In the genomic region with DNA sequence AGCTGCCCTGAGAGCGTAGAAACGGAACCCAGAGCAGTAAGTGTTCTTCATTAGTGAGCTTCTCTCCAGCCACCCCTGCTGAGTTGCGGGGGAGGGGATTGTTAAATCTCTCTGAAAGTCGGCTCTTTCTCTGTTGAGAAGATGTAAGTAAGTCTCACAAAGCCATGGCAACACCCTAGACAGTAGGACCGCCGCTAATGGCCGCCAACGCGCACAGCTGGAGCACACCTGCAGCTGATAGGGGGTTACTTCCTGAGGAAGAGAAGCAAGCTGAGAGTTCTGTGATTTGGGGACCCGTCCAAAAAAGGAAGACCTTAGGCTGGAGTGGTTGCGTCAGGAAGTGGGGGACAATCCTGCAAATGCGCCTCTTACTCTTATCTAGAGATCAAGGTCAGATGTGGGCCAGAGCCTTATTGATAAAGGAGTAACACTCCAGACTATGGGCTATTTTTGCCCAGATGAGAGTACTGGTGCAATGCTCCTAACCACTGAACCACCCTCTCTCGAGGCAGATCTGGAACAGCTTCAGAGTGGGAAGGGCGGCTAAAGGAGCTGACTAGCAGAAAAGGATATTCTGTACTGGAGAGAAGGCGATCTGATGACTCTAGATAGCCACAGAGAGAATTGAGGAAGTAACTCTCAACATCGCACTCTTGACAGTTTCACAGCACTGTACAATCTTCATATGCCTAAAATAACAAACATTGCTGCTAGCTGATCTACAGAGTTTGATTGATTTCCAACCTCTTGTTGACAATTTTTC, we compare ENCODE assay signal across 8 mouse cellular contexts. TPM values are rescaled to one million over a fixed set of nuclear protein-coding genes. Genes with fewer than 3 reads are reported as not detected.
DNase-seq lines count a peak whose midpoint lies in the region; ATAC-seq and TF ChIP-seq lines count a peak whose summit lies in the region.

No protein-coding gene starts in this region.

- peak overlapping the region; percentile 60 for H3K4me3 ChIP-seq in heart, postnatal 0 days (ENCODE audit: low read depth, low read length)
- peak overlapping the region; percentile 75 for H3K4me3 ChIP-seq in liver, embryonic 15.5 days (replicated peaks)
- H3K4me3 ChIP-seq in small intestine, adult 2 months (ENCODE audit: low read depth, low read length): peak overlapping the region; percentile 4; the same call in 1 of the 2 replicates

- H3K9ac ChIP-seq in heart, postnatal 0 days (replicated peaks; ENCODE audit: low read depth, low read length): no peak overlapping the region
- H3K9ac ChIP-seq in liver, embryonic 15.5 days: peak overlapping the region; percentile 49

- no peak for TF ChIP-seq POLR2A in small intestine, adult 2 months (IDR thresholded peaks at IDR 0.05; ENCODE audit: low read depth, low read length)

- peak overlapping the region; percentile 82 for H3K4me2 ChIP-seq in heart, postnatal 0 days (ENCODE audit: low read depth, low read length)
- H3K4me2 ChIP-seq in liver, embryonic 15.5 days: peak overlapping the region; percentile 82

- no peaks in the 10 kb centered on the region for H3K9me3 ChIP-seq in heart, postnatal 0 days (replicated peaks; ENCODE audit: control insufficient read depth, low read length)
- no peaks in the 10 kb centered on the region for H3K9me3 ChIP-seq in liver, embryonic 15.5 days (replicated peaks)

- no peak for ATAC-seq in heart, postnatal 0 days (ENCODE audit: insufficient read depth, low read depth)
- ATAC-seq in liver, embryonic 15.5 days (ENCODE audit: insufficient read depth): no peak

- 15% methylated on average over 16 of the region's 16 CpGs for WGBS in heart, postnatal 0 days
- WGBS in liver, embryonic 15.5 days (ENCODE audit: insufficient replicate concordance): 5% methylated on average over 16 of the region's 16 CpGs
- WGBS in small intestine, adult 2 months: 29% methylated on average over 16 of the region's 16 CpGs

- peak; percentile 23 for DNase-seq in layer of hippocampus, adult 11-12 months (ENCODE audit: low spot score)
- DNase-seq in layer of hippocampus, adult 8-10 months (ENCODE audit: low spot score in 2 of 2): no peak
- peak; percentile 32 for DNase-seq in cerebellum, adult 8-10 months
- DNase-seq in heart, postnatal 0 days (ENCODE audit: low spot score): no peak
- no peak for DNase-seq in adrenal gland, adult 2 months
- no peak for DNase-seq in frontal cortex, postnatal 36 days (ENCODE audit: low spot score in 2 of 2)

- H3K27ac ChIP-seq in heart, postnatal 0 days (ENCODE audit: low read depth): no peak overlapping the region
- H3K27ac ChIP-seq in liver, embryonic 15.5 days (replicated peaks): peak overlapping the region; percentile 51; the same call in 1 of the 2 replicates
- H3K27ac ChIP-seq in small intestine, adult 2 months (ENCODE audit: insufficient read depth, low read depth, low read length): peak overlapping the region; percentile 5

- no peaks in the 10 kb centered on the region for H3K4me1 ChIP-seq in heart, postnatal 0 days (ENCODE audit: control insufficient read depth, insufficient read depth)
- peaks cover 48% of the 10 kb centered on the region for H3K4me1 ChIP-seq in liver, embryonic 15.5 days (replicated peaks)
- peaks cover 14% of the 10 kb centered on the region; the same call in 1 of the 2 replicates for H3K4me1 ChIP-seq in small intestine, adult 2 months (ENCODE audit: control insufficient read depth, insufficient read depth, insufficient read length, low read length)

- H3K36me3 ChIP-seq in heart, postnatal 0 days (replicated peaks; ENCODE audit: control insufficient read depth, insufficient read depth, low read length): no peaks in the 10 kb centered on the region
- H3K36me3 ChIP-seq in liver, embryonic 15.5 days (replicated peaks): peaks cover 5% of the 10 kb centered on the region; the same call in 1 of the 2 replicates
- 0 out of 2 replicates have a peak, but pooled peaks cover 1% of the 10 kb centered on the region for H3K36me3 ChIP-seq in small intestine, adult 2 months (ENCODE audit: control insufficient read depth, insufficient read depth, low read length)

- TF ChIP-seq EP300 in heart, postnatal 0 days (IDR thresholded peaks at IDR 0.05; ENCODE audit: low read depth): no peak

- no peaks in the 10 kb centered on the region for H3K27me3 ChIP-seq in heart, postnatal 0 days (ENCODE audit: control insufficient read depth, insufficient read depth, low read length)
- H3K27me3 ChIP-seq in liver, embryonic 15.5 days: 0 out of 2 replicates have a peak, but pooled peaks cover 3% of the 10 kb centered on the region
- no peaks in the 10 kb centered on the region for H3K27me3 ChIP-seq in small intestine, adult 2 months (ENCODE audit: control insufficient read depth, insufficient read depth, low read length)

- no peak for TF ChIP-seq CTCF in heart, postnatal 0 days (IDR thresholded peaks at IDR 0.05; ENCODE audit: low read depth)
- no peak for TF ChIP-seq CTCF in small intestine, adult 2 months (IDR thresholded peaks at IDR 0.05; ENCODE audit: extremely low read depth, insufficient read length, insufficient replicate concordance, low read depth, low read length)

RNA-seq across cellular contexts. Expression of gene Slc46a3, which starts 1.0 kb away (rescaled TPM):
- total RNA-seq in layer of hippocampus, adult 8-10 months (2022): 10 to 100 TPM in 1 of 4 experiments, 1 to 10 TPM in 3; 7.9 to 11.4 (median 9.6) TPM
- total RNA-seq in heart, postnatal 0 days (2014; rRNA removed; ENCODE audit: low replicate concordance): 0.35 and 3.5 TPM in 2 replicates
- 3.1 and 4.7 TPM in 2 replicates for polyA plus RNA-seq in heart, postnatal 0 days (2015; fragmentation: Nextera tagmentation; extraction: Ambion mirVana)
- polyA plus RNA-seq in liver, embryonic 15.5 days (2015; fragmentation: Nextera tagmentation; extraction: Ambion mirVana): 15.2 and 17.0 TPM in 2 replicates
- polyA plus RNA-seq in small intestine, adult 2 months (2012; rRNA removed): 83.8 and 259 TPM in 2 replicates
- 10 to 100 TPM; 17.1 to 19.8 TPM for total RNA-seq in adrenal gland, adult 2 months (2021)
- 49.2 and 55.1 TPM in 2 replicates for polyA plus RNA-seq in adrenal gland, adult 2 months (2012; rRNA removed)

RNA-seq across cellular contexts. Expression of gene Pomp, which starts 35.4 kb away (rescaled TPM):
- 100 to 1,000 TPM; 124 to 149 (median 128) TPM for total RNA-seq in layer of hippocampus, adult 8-10 months (2022)
- total RNA-seq in heart, postnatal 0 days (2014; rRNA removed; ENCODE audit: low replicate concordance): 116 and 247 TPM in 2 replicates
- 312 and 325 TPM in 2 replicates for polyA plus RNA-seq in heart, postnatal 0 days (2015; fragmentation: Nextera tagmentation; extraction: Ambion mirVana)
- polyA plus RNA-seq in liver, embryonic 15.5 days (2015; fragmentation: Nextera tagmentation; extraction: Ambion mirVana): 175 and 209 TPM in 2 replicates
- 8.8 and 18.7 TPM in 2 replicates for polyA plus RNA-seq in small intestine, adult 2 months (2012; rRNA removed)
- 100 to 1,000 TPM; 187 to 199 TPM for total RNA-seq in adrenal gland, adult 2 months (2021)
- 12.2 and 21.1 TPM in 2 replicates for polyA plus RNA-seq in adrenal gland, adult 2 months (2012; rRNA removed)

Comparison
In these comparisons a context has a peak if more than half of its experiments do, and no peak if none do; other contexts are left out.
1. DNase-seq: peak in layer of hippocampus, adult 11-12 months (single experiment) and cerebellum, adult 8-10 months (single experiment); none in layer of hippocampus, adult 8-10 months (0 of 2), heart, postnatal 0 days (single experiment), adrenal gland, adult 2 months (single experiment) and frontal cortex, postnatal 36 days (0 of 2).
2. H3K4me3 ChIP-seq: peak in every context shown above with its lines; median percentile 75 in liver, embryonic 15.5 days; 60 in heart, postnatal 0 days; 4 in small intestine, adult 2 months.